Mouse (Mus musculus) embryonic facial prominence, embryonic 15.5 days (tissue): Measurements from ENCODE around the gene Add1. TPM values are rescaled to one million over a fixed set of nuclear protein-coding genes. Genes with fewer than 3 reads are reported as not detected.
A peak's percentile ranks its signal among the peaks of the same experiment; 100 is the strongest.

Experiments used
- ATAC-seq: fragments of 200-750 bp; cut with Nextera tagmentation; 2 replicates; pipeline ENCODE4 v1.8.0; 2017; ENCODE audit warnings: low read depth, moderate TSS enrichment; ENCODE audit not compliant: insufficient number of reproducible peaks, low FRiP score, low TSS enrichment
- H3K27ac ChIP-seq: fragments of 300-500 bp; sonication (generic); replicated peaks from 2 replicates; pipeline ENCODE4 v1.5.1; 2015; ENCODE audit warnings: mild to moderate bottlenecking, inconsistent platforms
- H3K27me3 ChIP-seq: fragments of 300-500 bp; sonication (generic); 2 replicates; pipeline ENCODE4 v1.6.1; 2015; ENCODE audit warnings: inconsistent platforms
- H3K36me3 ChIP-seq: fragments of 300-500 bp; sonication (generic); 2 replicates; pipeline ENCODE4 v1.6.1; 2015; ENCODE audit warnings: mild to moderate bottlenecking, inconsistent platforms
- H3K4me1 ChIP-seq: fragments of 300-500 bp; sonication (generic); 2 replicates; pipeline ENCODE4 v1.6.1; 2015; ENCODE audit warnings: inconsistent platforms
- H3K4me2 ChIP-seq: fragments of 300-500 bp; sonication (generic); replicated peaks from 2 replicates; pipeline ENCODE4 v1.6.1; 2015; ENCODE audit warnings: mild to moderate bottlenecking, inconsistent platforms
- H3K4me3 ChIP-seq: fragments of 300-500 bp; sonication (generic); replicated peaks from 2 replicates; pipeline ENCODE4 v1.5.1; 2015; ENCODE audit warnings: mild to moderate bottlenecking, inconsistent platforms
- H3K9ac ChIP-seq: fragments of 300-500 bp; sonication (generic); 2 replicates; pipeline ENCODE4 v1.6.1; 2015; ENCODE audit warnings: inconsistent platforms
- H3K9me3 ChIP-seq: fragments of 300-500 bp; sonication (generic); replicated peaks from 2 replicates; pipeline ENCODE4 v1.6.1; 2016; ENCODE audit warnings: inconsistent platforms
- WGBS: fragments of 180-500 bp; shearing (Covaris S2); methylation state at CpG from one replicate; pipeline ENCODE4 v1.1.7; 2015; 5-methylcytosine and 5-hydroxymethylcytosine counted together
- polyA plus RNA-seq: library from polyadenylated mRNA; unstranded; fragments of >200 nt; fragmentation: Nextera tagmentation; extraction: Ambion mirVana; gene quantifications from 2 replicates; pipeline ENCODE4 v1.2.1, GENCODE M21; 2015

The Add1 gene
- polyA plus RNA-seq, 1 experiment from 2014 or later = 190 TPM

GRCm38 (mm10) chr5:34652961-34653360 lies 79.5 kb downstream of the Add1 start:
- H3K27me3 ChIP-seq = no peaks in the 10 kb centered on the region
- H3K4me1 ChIP-seq = no peaks in the 10 kb centered on the region
- peaks cover 89% of the 10 kb centered on the region for H3K36me3 ChIP-seq
- no peak overlapping the region for H3K4me2 ChIP-seq
- no peak for ATAC-seq
- H3K9me3 ChIP-seq = no peaks in the 10 kb centered on the region
- no peak overlapping the region for H3K9ac ChIP-seq
- WGBS = 87% methylated on average over 5 of the region's 5 CpGs
- H3K27ac ChIP-seq = no peak overlapping the region
- H3K4me3 ChIP-seq = no peak overlapping the region

- no peak overlapping the region for H3K4me2 ChIP-seq
- no peak overlapping the region for H3K4me3 ChIP-seq
- H3K27me3 ChIP-seq = no peaks in the 10 kb centered on the region
- no peaks in the 10 kb centered on the region for H3K9me3 ChIP-seq
- H3K36me3 ChIP-seq = peaks cover 71% of the 10 kb centered on the region
- no peak overlapping the region for H3K9ac ChIP-seq
- no peak overlapping the region for H3K27ac ChIP-seq
- no peak for ATAC-seq
- 88% methylated on average over 9 of the region's 9 CpGs for WGBS
- H3K4me1 ChIP-seq = peaks cover 6% of the 10 kb centered on the region
These were observed 81.4 kb downstream of the Add1 start for GRCm38 (mm10) chr5:34654881-34655280.

- Histone ChIP-seq H3K27ac (no peak overlapping the region), H3K4me1 (peaks cover 6% of the 10 kb centered on the region), H3K9me3 (no peaks in the 10 kb centered on the region), H3K27me3 (no peaks in the 10 kb centered on the region), H3K9ac (no peak overlapping the region), H3K4me2 (no peak overlapping the region), H3K4me3 (no peak overlapping the region), H3K36me3 (peaks cover 44% of the 10 kb centered on the region)
- no peak for ATAC-seq
- WGBS = 94% methylated on average over 8 of the region's 8 CpGs
These were observed 84.1 kb downstream of the Add1 start for GRCm38 (mm10) chr5:34657556-34657955.

GRCm38 (mm10) chr5:34659686-34660590 lies 86.5 kb downstream of the Add1 start, which contains the start of the genes Nop14 and Grk4:
TSS of gene Nop14 (minus strand) at chr5:34660148.
TSS of gene Grk4 (plus strand) at chr5:34660379.
- Histone ChIP-seq H3K27me3 (no peaks in the 10 kb centered on the region), H3K36me3 (peaks cover 22% of the 10 kb centered on the region), H3K9ac (peak within 1 kb of the TSS; percentile 60), H3K27ac (peak within 1 kb of the TSS; percentile 96), H3K4me3 (peak within 1 kb of the TSS; percentile 86), H3K4me2 (peak within 1 kb of the TSS; percentile 67), H3K4me1 (peaks cover 6% of the 10 kb centered on the region), H3K9me3 (no peaks in the 10 kb centered on the region)
- ATAC-seq = peak; percentile 100
- under 1% methylated on average over 60 of the region's 60 CpGs for WGBS

- under 1% methylated on average over 57 of the region's 57 CpGs for WGBS
- Histone ChIP-seq H3K36me3 (peaks cover 20% of the 10 kb centered on the region), H3K27ac (peak overlapping the region; percentile 96), H3K4me3 (peak overlapping the region; percentile 86), H3K4me2 (peak overlapping the region; percentile 67), H3K4me1 (peaks cover 6% of the 10 kb centered on the region), H3K9me3 (no peaks in the 10 kb centered on the region), H3K9ac (peak overlapping the region; percentile 58), H3K27me3 (no peaks in the 10 kb centered on the region)
- ATAC-seq = no peak
These were observed 87.2 kb downstream of the Add1 start for GRCm38 (mm10) chr5:34660591-34661130.

GRCm38 (mm10) chr5:34661909-34662308 lies 88.4 kb downstream of the Add1 start:
- Histone ChIP-seq H3K27me3 (no peaks in the 10 kb centered on the region), H3K4me3 (no peak overlapping the region), H3K36me3 (peaks cover 10% of the 10 kb centered on the region; the same call in 1 of the 2 replicates), H3K9me3 (no peaks in the 10 kb centered on the region), H3K4me1 (peaks cover 6% of the 10 kb centered on the region), H3K27ac (no peak overlapping the region), H3K4me2 (no peak overlapping the region), H3K9ac (no peak overlapping the region)
- WGBS = 82% methylated on average over 4 of the region's 4 CpGs
- ATAC-seq = no peak

- no peak overlapping the region for H3K27ac ChIP-seq
- WGBS = 82% methylated on average over 2 of the region's 2 CpGs
- H3K4me1 ChIP-seq = peaks cover 6% of the 10 kb centered on the region
- no peak overlapping the region for H3K4me2 ChIP-seq
- no peak for ATAC-seq
- no peaks in the 10 kb centered on the region for H3K9me3 ChIP-seq
- H3K36me3 ChIP-seq = 0 out of 2 replicates have a peak, but pooled peaks cover 6% of the 10 kb centered on the region
- H3K27me3 ChIP-seq = no peaks in the 10 kb centered on the region
- no peak overlapping the region for H3K4me3 ChIP-seq
- no peak overlapping the region for H3K9ac ChIP-seq
These were observed 89.8 kb downstream of the Add1 start for GRCm38 (mm10) chr5:34663231-34663630.

- Histone ChIP-seq H3K27me3 (no peaks in the 10 kb centered on the region), H3K36me3 (peaks cover 15% of the 10 kb centered on the region), H3K4me3 (no peak overlapping the region), H3K4me1 (no peaks in the 10 kb centered on the region), H3K4me2 (no peak overlapping the region), H3K9me3 (no peaks in the 10 kb centered on the region), H3K9ac (no peak overlapping the region), H3K27ac (no peak overlapping the region)
- ATAC-seq = no peak
- WGBS = 72% methylated on average over 2 of the region's 2 CpGs
These were observed 96.0 kb downstream of the Add1 start for GRCm38 (mm10) chr5:34669493-34669892.

- H3K27ac ChIP-seq = no peak overlapping the region
- H3K9ac ChIP-seq = no peak overlapping the region
- H3K27me3 ChIP-seq = no peaks in the 10 kb centered on the region
- H3K4me1 ChIP-seq = no peaks in the 10 kb centered on the region
- ATAC-seq = no peak
- WGBS = 80% methylated on average over 4 of the region's 4 CpGs
- no peaks in the 10 kb centered on the region for H3K9me3 ChIP-seq
- no peak overlapping the region for H3K4me3 ChIP-seq
- no peak overlapping the region for H3K4me2 ChIP-seq
- H3K36me3 ChIP-seq = peaks cover 11% of the 10 kb centered on the region
These were observed 96.8 kb downstream of the Add1 start for GRCm38 (mm10) chr5:34670280-34670679.
